Mouse (Mus musculus) skeletal muscle tissue, adult 2 months (tissue): ENCODE data around the gene Supt5.

Experiments used
- DNase-seq: peaks from one replicate; pipeline ENCODE4 v3.0.0-alpha.2; 2012; ENCODE audit warnings: low read depth, low spot score

Supt5 gene

GRCm38 (mm10) chr7:28375176-28375921 lies 36.8 kb upstream of the Supt5 start:
- peak; percentile 92 for DNase-seq

DNA sequence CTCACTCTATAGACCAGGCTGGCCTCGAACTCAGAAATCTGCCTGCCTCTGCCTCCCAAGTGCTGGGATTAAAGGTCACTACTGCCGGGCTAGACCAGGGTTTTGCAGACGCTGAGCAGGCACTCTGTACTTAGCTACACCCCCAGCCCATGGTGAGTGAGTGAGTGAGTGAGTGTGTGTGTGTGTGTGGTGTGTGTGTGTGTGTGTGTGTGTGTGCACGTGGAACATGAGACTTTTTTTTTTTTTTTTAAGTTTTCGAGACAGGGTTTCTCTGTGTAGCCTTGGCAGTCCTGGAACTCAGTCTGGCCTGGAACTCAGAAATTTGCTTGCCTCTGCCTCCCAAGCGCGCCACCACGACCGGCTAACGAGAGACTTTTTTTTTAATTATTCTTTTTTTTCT lies 36.1 kb upstream of the Supt5 start:
- DNase-seq = no peak

DNA sequence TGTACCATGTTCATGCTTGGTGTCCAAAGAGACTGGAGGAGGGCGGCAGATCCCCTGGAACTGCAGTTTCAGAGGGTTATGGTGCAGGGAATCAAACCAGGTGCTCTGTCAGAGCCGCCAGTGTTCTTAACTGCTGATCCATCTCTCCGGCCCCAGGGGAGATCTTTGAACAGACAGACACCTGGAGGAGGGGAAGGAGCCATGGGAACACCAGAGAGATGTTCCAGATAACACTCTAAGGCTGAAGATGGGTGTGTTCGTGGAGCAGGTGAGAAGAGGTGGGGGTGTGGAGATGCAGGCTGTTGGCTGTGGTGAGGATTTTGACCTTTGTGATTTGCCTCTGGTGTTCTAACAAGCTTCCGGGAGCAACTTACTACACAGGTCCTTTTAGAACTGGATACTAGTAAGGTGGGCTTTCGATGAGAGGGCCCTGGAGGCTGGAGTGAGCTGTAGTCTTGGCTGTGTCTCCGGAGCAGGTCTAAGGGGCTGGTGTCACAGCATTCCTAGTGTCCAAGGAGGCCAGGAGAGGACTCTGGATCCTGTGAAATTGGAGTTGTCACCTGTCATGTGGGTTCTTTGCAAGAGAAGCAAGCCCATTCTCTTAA lies 35.4 kb upstream of the Supt5 start:
- no peak for DNase-seq

- DNase-seq = peak; percentile 91
Observed at GRCm38 (mm10) chr7:28373131-28373581, 34.6 kb upstream of the Supt5 start.

DNA sequence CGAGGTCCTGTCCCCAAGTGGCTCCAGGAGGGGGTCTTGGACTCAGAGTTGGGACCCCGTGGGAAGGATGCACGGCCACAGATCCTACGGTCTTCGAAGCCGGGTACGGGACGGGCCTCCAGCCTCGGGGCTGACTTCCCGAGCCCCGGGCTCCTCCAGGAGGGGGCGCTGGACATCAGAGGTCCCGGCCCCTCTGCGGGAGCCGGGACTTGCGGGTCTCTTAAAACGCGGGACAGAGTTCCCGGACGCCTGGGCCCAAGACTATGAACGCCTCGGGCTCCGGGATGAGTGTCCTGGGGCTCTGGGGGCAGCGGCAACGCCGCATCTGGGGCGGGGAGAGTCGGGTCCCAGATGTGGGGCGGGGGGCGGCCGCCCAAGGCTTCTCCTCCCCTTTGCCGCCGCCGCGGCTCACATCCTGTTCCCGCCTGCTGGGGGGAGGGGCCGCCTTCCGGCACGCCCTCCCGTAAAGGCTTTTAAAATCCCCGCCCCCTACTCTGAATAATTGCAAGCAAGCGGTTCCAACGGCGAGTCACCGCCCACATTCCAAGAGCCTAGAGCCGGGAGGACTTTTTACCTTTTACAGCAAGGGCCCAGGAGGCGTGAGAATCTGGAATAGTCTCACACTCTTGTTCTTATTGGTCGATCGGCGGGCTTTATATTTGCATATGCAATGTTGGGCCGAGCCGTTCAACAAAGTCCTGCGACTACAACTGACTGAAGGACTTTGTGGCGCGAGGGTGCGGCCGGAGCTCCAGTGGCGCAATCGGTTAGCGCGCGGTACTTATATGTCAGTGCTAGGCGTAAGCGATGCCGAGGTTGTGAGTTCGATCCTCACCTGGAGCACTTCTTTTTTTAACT lies 33.9 kb upstream of the Supt5 start, which contains the start of gene Plekhg2:
Plekhg2 (minus strand) TSS at position 349 of the 858 bp plus-strand sequence.
- DNase-seq = peak; percentile 100

- DNase-seq = no peak
Observed at GRCm38 (mm10) chr7:28371514-28371989, 33.0 kb upstream of the Supt5 start.

DNA sequence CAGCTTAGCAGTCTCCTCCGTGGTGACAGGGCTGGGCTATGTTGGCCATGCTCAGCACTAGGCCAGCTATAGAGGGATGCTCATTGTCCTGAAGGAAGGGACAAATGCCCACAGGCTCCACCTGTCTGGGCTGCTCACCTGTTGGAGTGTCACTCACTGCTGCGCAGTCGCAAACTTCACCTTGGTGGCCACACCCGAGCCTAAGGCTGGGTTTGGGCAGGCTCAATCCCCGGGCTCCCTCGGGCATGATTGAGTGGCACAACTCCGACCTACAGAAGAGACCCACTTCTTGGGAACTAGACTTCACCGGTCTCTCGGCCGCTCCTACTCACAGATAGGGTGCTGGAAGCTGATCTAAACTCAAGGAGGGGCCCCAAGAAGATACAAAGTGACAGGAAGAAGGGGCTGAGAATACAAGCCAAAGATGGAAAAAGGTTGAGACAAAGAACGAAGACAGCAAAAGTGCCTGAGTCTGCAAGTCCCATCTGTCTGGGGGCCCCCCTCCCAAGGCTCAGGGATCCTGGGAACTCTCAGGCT lies 32.5 kb upstream of the Supt5 start:
- DNase-seq = no peak

GRCm38 (mm10) chr7:28370051-28370450 lies 31.5 kb upstream of the Supt5 start:
- DNase-seq = no peak

- no peak for DNase-seq
Observed at GRCm38 (mm10) chr7:28368276-28368920, 29.9 kb upstream of the Supt5 start.

GRCm38 (mm10) chr7:28367663-28368275 lies 29.2 kb upstream of the Supt5 start:
- DNase-seq = no peak

GRCm38 (mm10) chr7:28362441-28363060 lies 24.0 kb upstream of the Supt5 start:
- DNase-seq = no peak

DNA sequence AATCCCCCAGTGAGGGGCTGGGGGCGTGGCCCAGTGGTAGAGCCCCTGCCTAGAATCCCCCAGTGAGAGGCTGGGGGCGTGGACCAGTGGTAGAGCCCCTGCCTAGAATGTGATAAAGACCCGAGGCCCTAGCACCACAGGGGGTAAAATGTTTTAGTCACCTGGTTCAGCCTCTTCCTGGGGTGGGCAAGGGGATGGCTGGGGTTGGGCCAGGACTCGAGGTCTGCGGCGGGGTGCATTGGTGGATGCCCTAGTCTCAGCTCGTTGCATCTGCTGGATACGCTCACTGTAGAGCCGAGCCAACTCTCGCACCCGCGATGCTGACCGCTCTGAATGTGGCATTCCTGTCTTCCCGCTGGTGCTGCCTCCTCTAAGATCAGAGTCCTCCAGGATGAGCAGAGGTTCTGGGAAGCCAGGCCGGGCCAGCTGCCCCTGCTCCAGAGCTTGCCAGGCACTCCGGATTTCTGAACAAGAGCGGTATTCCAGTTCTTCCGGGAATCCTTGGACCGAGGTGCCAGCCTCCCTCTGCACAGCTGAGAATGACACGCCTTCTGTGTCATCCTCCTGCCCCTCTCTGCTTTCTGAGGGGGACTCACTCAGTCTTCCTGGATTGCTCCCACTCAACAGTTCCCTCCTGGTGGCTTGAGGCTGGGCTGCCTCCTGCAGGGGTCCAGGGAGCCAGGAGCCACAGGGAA lies 23.2 kb upstream of the Supt5 start:
- no peak for DNase-seq

DNA sequence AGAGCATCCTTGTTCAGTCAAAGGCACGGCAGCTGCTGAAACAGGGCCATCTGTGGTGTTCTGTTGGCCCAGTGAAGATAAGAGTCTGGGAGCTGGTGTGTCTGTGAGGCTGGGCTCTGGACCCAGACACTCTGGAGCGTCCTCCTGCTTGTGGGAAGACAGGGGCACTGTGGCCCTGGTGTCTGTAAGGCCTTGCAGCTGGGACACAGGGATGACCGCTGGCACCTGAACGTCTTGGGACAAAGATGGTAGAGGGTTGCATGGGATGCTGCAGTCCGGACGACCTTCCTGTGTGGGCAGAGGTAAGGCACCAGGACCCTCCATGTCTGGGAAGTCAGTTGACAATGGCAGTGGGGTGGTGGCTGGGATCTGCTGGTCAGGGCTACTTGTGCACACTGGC lies 21.7 kb upstream of the Supt5 start:
- no peak for DNase-seq

DNA sequence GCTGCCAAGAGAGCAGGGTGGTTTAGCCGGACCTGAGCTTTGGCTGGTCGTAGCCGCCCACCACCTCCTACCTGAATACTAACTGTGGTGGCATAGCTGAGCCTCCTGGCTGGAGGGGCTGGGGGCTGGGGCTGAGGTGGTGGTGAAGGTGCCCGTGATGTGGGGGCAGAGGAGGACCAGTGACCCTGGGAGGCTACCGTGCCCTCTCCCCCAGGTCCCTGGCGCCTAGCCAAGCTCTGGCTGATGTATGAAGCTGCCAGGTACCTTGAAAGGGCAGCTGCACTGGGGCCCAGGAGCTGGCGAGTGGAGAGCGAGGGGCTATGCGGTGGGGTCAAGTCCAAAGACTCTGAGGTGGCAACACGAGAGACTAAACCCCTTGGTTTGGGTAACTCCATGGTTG lies 21.3 kb upstream of the Supt5 start:
- no peak for DNase-seq

DNA sequence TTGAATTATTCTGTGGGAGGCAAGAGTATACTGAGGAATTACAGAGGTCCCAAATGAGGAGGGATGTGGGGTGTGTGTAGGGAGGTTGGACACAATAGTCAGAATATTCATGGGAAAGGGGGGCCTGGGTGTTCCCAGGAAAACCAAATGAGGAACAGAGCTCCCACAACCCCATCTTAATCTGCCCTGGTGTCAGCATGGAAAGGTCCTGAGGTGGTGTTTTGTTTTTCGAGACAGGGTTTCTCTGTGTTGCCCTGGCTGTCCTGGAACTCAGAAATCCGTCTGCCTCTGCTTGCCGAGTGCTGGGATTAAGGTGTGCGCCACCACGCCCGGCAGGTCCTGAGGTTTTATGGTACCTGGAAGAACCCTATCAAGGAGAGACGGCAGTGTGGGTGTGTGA lies 19.9 kb upstream of the Supt5 start:
- no peak for DNase-seq

- DNase-seq = no peak
Observed at GRCm38 (mm10) chr7:28357984-28358383, 19.4 kb upstream of the Supt5 start.

DNA sequence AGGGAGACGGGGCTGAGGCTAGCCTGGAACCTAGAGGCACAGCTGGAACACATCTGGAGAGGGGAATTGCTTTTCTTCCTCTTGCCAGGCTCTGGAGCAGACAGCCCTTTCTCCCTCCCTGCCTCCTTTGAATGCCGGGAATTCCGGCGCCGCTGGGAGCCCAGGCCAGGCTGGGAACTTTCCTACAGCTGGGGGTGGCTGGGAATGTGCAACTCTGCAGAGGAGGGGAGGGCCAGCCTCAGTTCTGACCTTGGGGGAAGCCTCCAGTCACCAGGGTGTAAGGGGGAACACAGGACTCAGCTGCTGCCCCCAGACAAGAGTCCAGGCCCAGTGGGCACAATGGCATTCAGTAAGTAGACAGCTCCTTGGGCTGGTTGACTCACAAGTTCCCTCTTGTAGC lies 18.4 kb upstream of the Supt5 start:
- DNase-seq = no peak

DNA sequence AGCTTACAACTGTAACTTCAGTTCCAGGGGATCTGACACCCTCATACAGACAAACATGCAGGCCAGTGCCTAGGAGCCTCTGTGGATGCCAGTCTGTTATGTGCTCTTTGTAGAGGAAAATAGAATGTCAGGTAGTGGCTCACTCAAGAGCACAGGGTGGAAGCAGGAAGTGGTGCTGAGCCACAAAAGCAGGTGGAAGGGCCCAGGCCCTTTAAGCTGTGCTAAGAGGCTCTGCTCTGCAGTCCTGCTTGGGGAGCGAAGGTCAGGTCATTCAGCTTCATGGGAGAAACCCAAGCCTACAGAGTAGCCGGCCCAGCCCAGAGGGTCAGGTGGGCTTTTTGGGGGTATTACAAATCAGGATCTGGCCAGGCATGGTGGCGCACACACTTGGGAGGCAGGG lies 16.7 kb upstream of the Supt5 start:
- no peak for DNase-seq

- DNase-seq = no peak
Observed at GRCm38 (mm10) chr7:28354596-28354995, 16.1 kb upstream of the Supt5 start.

DNA sequence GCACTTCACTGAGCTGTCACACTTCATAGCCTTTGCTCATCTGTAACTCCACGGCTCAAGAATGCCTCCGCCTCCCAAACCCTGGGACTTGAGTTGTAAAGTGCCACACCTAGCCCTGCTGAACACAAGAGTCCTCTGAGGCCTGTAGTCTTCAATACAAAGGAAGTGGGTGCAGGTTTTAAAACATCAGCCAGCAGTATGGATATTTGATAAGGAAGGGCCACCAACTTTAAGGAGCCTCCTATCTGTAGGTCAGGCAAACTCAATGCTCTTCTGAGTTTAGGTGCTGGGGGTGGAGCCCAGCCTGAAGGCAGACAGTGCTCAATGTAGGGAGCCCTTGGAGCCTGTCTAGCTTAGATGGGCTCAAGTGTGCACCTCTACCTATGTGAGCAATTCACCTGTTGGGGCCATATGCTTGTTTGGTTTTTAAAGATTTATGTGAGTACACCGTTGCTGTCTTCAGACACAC lies 15.6 kb upstream of the Supt5 start:
- no peak for DNase-seq
